ENCODE assay signal across 12 mouse cellular contexts in the genomic region with DNA sequence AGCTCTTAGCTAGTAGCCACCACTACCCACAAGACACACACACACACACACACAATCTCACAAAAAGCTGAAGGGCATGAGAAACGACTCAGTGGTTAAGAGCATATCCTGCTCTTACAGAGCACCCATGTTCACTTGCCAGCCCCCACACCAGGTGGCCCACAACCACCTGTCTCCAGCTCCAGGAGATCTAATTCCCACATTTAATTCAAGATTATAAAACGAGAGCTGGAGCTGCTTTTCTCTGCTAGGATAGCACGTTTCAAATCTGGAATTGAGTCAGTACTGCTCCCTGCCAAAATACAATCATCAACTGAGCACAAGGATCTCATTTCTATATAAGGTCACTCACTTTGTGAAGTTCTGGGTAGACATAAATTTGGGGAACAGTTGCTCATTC.
"Had no signal": no experiment of that assay in that cellular context is flagged by ENCODE, and none has a peak within 500 bp of the region (broad histone marks: within the 10 kb centered on the region; RNA-seq: fewer than 3 reads in every experiment).

No protein-coding gene starts in this region.

- DNase-seq: kidney, adult 8-10 months; kidney, postnatal 25 days; lung, embryonic 14.5 days; lung, postnatal 10 days; thymus, adult 18-20 months; thymus, postnatal 25 days had no signal

- H3K27me3 ChIP-seq: liver, embryonic 12.5 days; megakaryocyte, embryonic 14.5 days; midbrain, embryonic 15.5 days; neural tube, embryonic 12.5 days had no signal

- H3K27ac ChIP-seq: limb, embryonic 10.5 days; liver, embryonic 12.5 days; macrophage; midbrain, embryonic 15.5 days; neural tube, embryonic 12.5 days had no signal

- H3K4me1 ChIP-seq: limb, embryonic 10.5 days; liver, embryonic 12.5 days; midbrain, embryonic 15.5 days; neural tube, embryonic 12.5 days had no signal

- H3K4me3 ChIP-seq: limb, embryonic 10.5 days; liver, embryonic 12.5 days; megakaryocyte, embryonic 14.5 days; midbrain, embryonic 15.5 days; neural tube, embryonic 12.5 days had no signal
